Comparison of ENCODE assay signal across 18 mouse cellular contexts in the genomic region with DNA sequence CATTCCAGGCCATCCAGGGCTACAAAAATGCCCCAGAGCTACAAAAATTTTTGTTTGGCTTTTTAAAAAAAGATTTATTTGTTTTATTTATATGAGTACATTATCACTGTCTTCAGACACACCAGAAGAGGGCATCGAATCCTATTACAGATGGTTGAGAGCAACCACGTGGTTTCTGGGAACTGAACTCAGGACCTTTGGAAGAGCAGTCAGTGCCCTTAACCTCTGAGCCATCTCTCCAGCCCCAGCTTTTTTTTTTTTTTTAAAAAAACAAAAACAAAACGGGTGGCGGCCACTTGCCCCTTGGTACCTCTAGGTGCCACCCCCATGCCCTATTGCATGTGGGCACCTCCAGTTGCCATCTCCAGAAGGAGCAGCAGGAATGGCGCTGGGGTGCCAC.
"Had no signal": no experiment of that assay in that cellular context is flagged by ENCODE, and none has a peak within 500 bp of the region (broad histone marks: within the 10 kb centered on the region; RNA-seq: fewer than 3 reads in every experiment).

No protein-coding gene starts in this region.

- H3K4me3 ChIP-seq: intestine, embryonic 15.5 days; limb, embryonic 10.5 days; limb, embryonic 13.5 days; midbrain, embryonic 12.5 days; midbrain, embryonic 15.5 days; neural tube, embryonic 12.5 days; neural tube, embryonic 15.5 days had no signal

- H3K27me3 ChIP-seq: intestine, embryonic 15.5 days; limb, embryonic 13.5 days; midbrain, embryonic 12.5 days; midbrain, embryonic 15.5 days; neural tube, embryonic 12.5 days; neural tube, embryonic 15.5 days had no signal

- H3K4me1 ChIP-seq: midbrain, embryonic 12.5 days; midbrain, embryonic 15.5 days had no signal

- DNase-seq: kidney, adult 11 months; kidney, postnatal 10 days; layer of hippocampus, adult 9-11 months; layer of hippocampus, postnatal 36 days; lung, adult 2 months; lung, postnatal 14 days; right cerebral cortex, adult 18-20 months; right cerebral cortex, postnatal 14 days; right cerebral cortex, postnatal 4 days; thymus, postnatal 25 days had no signal

- H3K9me3 ChIP-seq: intestine, embryonic 15.5 days; limb, embryonic 10.5 days; limb, embryonic 13.5 days; midbrain, embryonic 12.5 days; midbrain, embryonic 15.5 days; neural tube, embryonic 12.5 days; neural tube, embryonic 15.5 days had no signal

- H3K4me2 ChIP-seq: intestine, embryonic 15.5 days; limb, embryonic 13.5 days; midbrain, embryonic 12.5 days; midbrain, embryonic 15.5 days; neural tube, embryonic 12.5 days; neural tube, embryonic 15.5 days had no signal

- ATAC-seq: intestine, embryonic 15.5 days had no signal

- H3K9ac ChIP-seq: intestine, embryonic 15.5 days; liver, embryonic 14.5 days; midbrain, embryonic 12.5 days; midbrain, embryonic 15.5 days; neural tube, embryonic 12.5 days; neural tube, embryonic 15.5 days had no signal

- H3K27ac ChIP-seq: liver, embryonic 14.5 days; midbrain, embryonic 12.5 days; midbrain, embryonic 15.5 days had no signal
